Mouse (Mus musculus) heart, postnatal 0 days (tissue): ENCODE results near the gene Elf5. TPM values are rescaled to one million over a fixed set of nuclear protein-coding genes. Genes with fewer than 3 reads are reported as not detected.
A peak's percentile ranks its signal among the peaks of the same experiment; 100 is the strongest.

Experiments
- ATAC-seq: fragments of 200-750 bp; cut with Nextera tagmentation; 2 replicates; pipeline ENCODE4 v1.8.0; 2017; ENCODE audit warnings: low read depth, moderate number of reproducible peaks, moderate library complexity; ENCODE audit not compliant: insufficient read depth
- DNase-seq: peaks from one replicate; pipeline ENCODE4 v3.0.0-alpha.2; 2016; ENCODE audit warnings: low spot score
- H3K27ac ChIP-seq: fragments of 300-500 bp; sonication (generic); 2 replicates; pipeline ENCODE4 v1.5.1; 2014; ENCODE audit warnings: low read depth, mild to moderate bottlenecking
- H3K27me3 ChIP-seq: fragments of 300-500 bp; sonication (generic); 2 replicates; pipeline ENCODE4 v1.6.1; 2014; ENCODE audit warnings: low read length, mixed read lengths; ENCODE audit not compliant: control insufficient read depth, insufficient read depth
- H3K36me3 ChIP-seq: fragments of 300-500 bp; sonication (generic); replicated peaks from 2 replicates; pipeline ENCODE4 v1.6.1; 2014; ENCODE audit warnings: low read length, mixed read lengths; ENCODE audit not compliant: control insufficient read depth, insufficient read depth
- H3K4me1 ChIP-seq: fragments of 300-500 bp; sonication (generic); 2 replicates; pipeline ENCODE4 v1.6.1; 2014; ENCODE audit warnings: antibody characterized with exemption; ENCODE audit not compliant: control insufficient read depth, insufficient read depth
- H3K4me2 ChIP-seq: fragments of 300-500 bp; sonication (generic); 2 replicates; pipeline ENCODE4 v1.6.1; 2014; ENCODE audit warnings: low read depth, mild to moderate bottlenecking, low read length, moderate library complexity
- H3K4me3 ChIP-seq: fragments of 300-500 bp; sonication (generic); 2 replicates; pipeline ENCODE4 v1.5.1; 2014; ENCODE audit warnings: low read depth, low read length
- H3K9ac ChIP-seq: fragments of 300-500 bp; sonication (generic); replicated peaks from 2 replicates; pipeline ENCODE4 v1.6.1; 2014; ENCODE audit warnings: low read depth, low read length, mixed read lengths
- H3K9me3 ChIP-seq: fragments of 300-500 bp; sonication (generic); replicated peaks from 2 replicates; pipeline ENCODE4 v1.6.1; 2016; ENCODE audit warnings: low read length; ENCODE audit not compliant: control insufficient read depth
- CTCF ChIP-seq: IDR thresholded peaks from 2 replicates; pipeline ENCODE4 v1.5.1; 2016; ENCODE audit warnings: antibody characterized with exemption, control low read depth, low read depth
- EP300 ChIP-seq: IDR thresholded peaks from 2 replicates; pipeline ENCODE4 v1.6.1; 2016; ENCODE audit warnings: antibody characterized with exemption, low read depth
- WGBS: fragments of 180-500 bp; shearing (Covaris S2); extraction: QIAGEN DNeasy Blood & Tissue Kit; methylation state at CpG from one replicate; pipeline ENCODE4 v1.1.7; 2014; 5-methylcytosine and 5-hydroxymethylcytosine counted together
- polyA plus RNA-seq: library from polyadenylated mRNA; unstranded; fragments of >200 nt; fragmentation: Nextera tagmentation; extraction: Ambion mirVana; gene quantifications from 2 replicates; pipeline ENCODE4 v1.2.1, GENCODE M21; 2015
- total RNA-seq: library from RNA; depleted of rRNA; stranded (reverse); fragments of >200 nt; gene quantifications from 2 replicates; pipeline ENCODE4 v1.2.3, GENCODE M21; 2014; ENCODE audit warnings: low replicate concordance

Gene Elf5
- total and polyA plus RNA-seq, 2 experiments from 2014 or later, result not detected

- no peak for TF ChIP-seq EP300
- TF ChIP-seq CTCF, result no peak
- Histone ChIP-seq H3K9me3 (no peaks in the 10 kb centered on the region), H3K27ac (no peak overlapping the region), H3K27me3 (0 out of 2 replicates have a peak, but pooled peaks cover 3% of the 10 kb centered on the region), H3K9ac (no peak overlapping the region), H3K4me1 (no peaks in the 10 kb centered on the region), H3K4me3 (no peak overlapping the region), H3K4me2 (no peak overlapping the region), H3K36me3 (peaks cover 32% of the 10 kb centered on the region)
- ATAC-seq (no peak), DNase-seq (no peak)
- WGBS, result 87% methylated on average over 8 of the region's 8 CpGs
Measured at GRCm38 (mm10) chr2:103450267-103450666, 38.8 kb downstream of the Elf5 start.

GRCm38 (mm10) chr2:103452550-103452949, 41.1 kb downstream of the Elf5 start:
- TF ChIP-seq EP300, result no peak
- Histone ChIP-seq H3K4me3 (no peak overlapping the region), H3K36me3 (peaks cover 50% of the 10 kb centered on the region), H3K27me3 (no peaks in the 10 kb centered on the region), H3K4me2 (no peak overlapping the region), H3K9me3 (no peaks in the 10 kb centered on the region), H3K9ac (no peak overlapping the region), H3K4me1 (no peaks in the 10 kb centered on the region), H3K27ac (no peak overlapping the region)
- ATAC-seq (no peak), DNase-seq (no peak)
- 81% methylated on average over 5 of the region's 5 CpGs for WGBS

- no peaks in the 10 kb centered on the region for H3K4me1 ChIP-seq
- ATAC-seq (no peak), DNase-seq (no peak)
- H3K27ac ChIP-seq, result no peak overlapping the region
- no peak overlapping the region for H3K4me3 ChIP-seq
- H3K9me3 ChIP-seq, result no peaks in the 10 kb centered on the region
- no peaks in the 10 kb centered on the region for H3K27me3 ChIP-seq
- TF ChIP-seq CTCF (no peak), EP300 (no peak)
- H3K9ac ChIP-seq, result no peak overlapping the region
- WGBS, result 93% methylated on average over 7 of the region's 7 CpGs
- peaks cover 79% of the 10 kb centered on the region for H3K36me3 ChIP-seq
- H3K4me2 ChIP-seq, result no peak overlapping the region
Measured at GRCm38 (mm10) chr2:103455748-103456147, 44.3 kb downstream of the Elf5 start.

GRCm38 (mm10) chr2:103456646-103457045, 45.2 kb downstream of the Elf5 start:
- Histone ChIP-seq H3K4me3 (no peak overlapping the region), H3K27ac (no peak overlapping the region), H3K36me3 (peaks cover 78% of the 10 kb centered on the region), H3K4me1 (no peaks in the 10 kb centered on the region), H3K4me2 (no peak overlapping the region), H3K27me3 (no peaks in the 10 kb centered on the region), H3K9ac (no peak overlapping the region), H3K9me3 (no peaks in the 10 kb centered on the region)
- ATAC-seq (no peak), DNase-seq (peak; percentile 72)
- WGBS, result 12% methylated on average over 10 of the region's 10 CpGs
- no peak for TF ChIP-seq EP300
- peak; percentile 96 for TF ChIP-seq CTCF

- no peak overlapping the region for H3K9ac ChIP-seq
- 87% methylated on average over 5 of the region's 5 CpGs for WGBS
- H3K4me1 ChIP-seq, result no peaks in the 10 kb centered on the region
- no peaks in the 10 kb centered on the region for H3K9me3 ChIP-seq
- H3K4me3 ChIP-seq, result no peak overlapping the region
- ATAC-seq (no peak), DNase-seq (no peak)
- no peak overlapping the region for H3K4me2 ChIP-seq
- no peak overlapping the region for H3K27ac ChIP-seq
- TF ChIP-seq EP300 (no peak), CTCF (no peak)
- no peaks in the 10 kb centered on the region for H3K27me3 ChIP-seq
- H3K36me3 ChIP-seq, result peaks cover 80% of the 10 kb centered on the region
Measured at GRCm38 (mm10) chr2:103457048-103457447, 45.6 kb downstream of the Elf5 start.

GRCm38 (mm10) chr2:103457628-103458027, 46.1 kb downstream of the Elf5 start:
- Histone ChIP-seq H3K4me2 (no peak overlapping the region), H3K9ac (no peak overlapping the region), H3K36me3 (peaks cover 84% of the 10 kb centered on the region), H3K27me3 (no peaks in the 10 kb centered on the region), H3K4me3 (no peak overlapping the region), H3K4me1 (no peaks in the 10 kb centered on the region), H3K27ac (no peak overlapping the region), H3K9me3 (no peaks in the 10 kb centered on the region)
- WGBS, result 89% methylated on average over 7 of the region's 7 CpGs
- DNase-seq (no peak), ATAC-seq (no peak)
- TF ChIP-seq EP300 (no peak), CTCF (no peak)
